ENCODE assay signal across 8 mouse cellular contexts in the genomic region with DNA sequence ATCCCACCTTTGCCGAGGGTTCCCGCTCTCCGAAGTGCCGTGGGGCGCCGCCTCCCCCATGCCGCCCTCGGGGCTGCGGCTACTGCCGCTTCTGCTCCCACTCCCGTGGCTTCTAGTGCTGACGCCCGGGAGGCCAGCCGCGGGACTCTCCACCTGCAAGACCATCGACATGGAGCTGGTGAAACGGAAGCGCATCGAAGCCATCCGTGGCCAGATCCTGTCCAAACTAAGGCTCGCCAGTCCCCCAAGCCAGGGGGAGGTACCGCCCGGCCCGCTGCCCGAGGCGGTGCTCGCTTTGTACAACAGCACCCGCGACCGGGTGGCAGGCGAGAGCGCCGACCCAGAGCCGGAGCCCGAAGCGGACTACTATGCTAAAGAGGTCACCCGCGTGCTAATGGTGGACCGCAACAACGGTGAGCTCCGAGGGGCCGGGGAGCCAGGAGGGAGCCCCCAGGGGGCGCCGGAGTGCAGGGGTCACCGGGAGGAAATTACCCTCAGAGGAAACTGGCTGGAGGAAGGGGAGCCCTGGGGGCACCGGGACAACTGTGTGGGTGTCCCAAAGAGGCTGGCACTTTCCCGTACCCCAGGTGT. TPM values are rescaled to one million over a fixed set of nuclear protein-coding genes. Genes with fewer than 3 reads are reported as not detected.
DNase-seq lines count a peak whose midpoint lies in the region; ATAC-seq and TF ChIP-seq lines count a peak whose summit lies in the region.

No protein-coding gene starts in this region.

- H3K9me3 ChIP-seq in embryonic facial prominence, embryonic 12.5 days = 0 out of 2 replicates have a peak, but pooled peaks cover 4% of the 10 kb centered on the region
- no peaks in the 10 kb centered on the region; the same call in 1 of the 2 replicates for H3K9me3 ChIP-seq in limb, embryonic 12.5 days
- no peaks in the 10 kb centered on the region for H3K9me3 ChIP-seq in midbrain, embryonic 15.5 days

- H3K36me3 ChIP-seq in kidney, adult 2 months (ENCODE audit: control insufficient read depth, insufficient read depth, low read length) = no peaks in the 10 kb centered on the region
- H3K36me3 ChIP-seq in embryonic facial prominence, embryonic 12.5 days = 0 out of 2 replicates have a peak, but pooled peaks cover 2% of the 10 kb centered on the region
- H3K36me3 ChIP-seq in limb, embryonic 12.5 days = no peaks in the 10 kb centered on the region
- H3K36me3 ChIP-seq in midbrain, embryonic 15.5 days (replicated peaks) = no peaks in the 10 kb centered on the region

- no peak for ATAC-seq in embryonic facial prominence, embryonic 12.5 days (ENCODE audit: insufficient number of reproducible peaks, insufficient read depth, low FRiP score, low TSS enrichment)
- no peak for ATAC-seq in limb, embryonic 12.5 days (ENCODE audit: insufficient number of reproducible peaks, insufficient read depth, low FRiP score, low TSS enrichment, low read depth)
- no peak for ATAC-seq in midbrain, embryonic 15.5 days (replicated peaks)

- DNase-seq in kidney, adult 2 months = peak; percentile 51
- DNase-seq in kidney, adult 8-10 months = no peak
- DNase-seq in heart, postnatal 10 days = peak; percentile 77 to 78
- peak; percentile 75 for DNase-seq in testis, postnatal 14 days (ENCODE audit: low spot score)
- DNase-seq in left cerebral cortex, postnatal 25 days (ENCODE audit: low spot score in 2 of 2) = no peak

- H3K4me1 ChIP-seq in kidney, adult 2 months (ENCODE audit: control insufficient read depth, insufficient read depth, low read length) = peaks cover 7% of the 10 kb centered on the region; the same call in 1 of the 2 replicates
- H3K4me1 ChIP-seq in embryonic facial prominence, embryonic 12.5 days = peaks cover 21% of the 10 kb centered on the region
- H3K4me1 ChIP-seq in limb, embryonic 12.5 days (replicated peaks) = peaks cover 36% of the 10 kb centered on the region
- H3K4me1 ChIP-seq in midbrain, embryonic 15.5 days = peaks cover 33% of the 10 kb centered on the region

- TF ChIP-seq CTCF in kidney, adult 2 months (conservative IDR thresholded peaks at IDR 0.05; ENCODE audit: insufficient read depth, insufficient read length, low read depth, low read length) = no peak

- intact Hi-C loops in heart, postnatal 10 days (cut with DNase I) = loop anchor here (5.0 kb wide), 1 partner anchor 114 kb away; no protein-coding TSS in a partner anchor
- intact Hi-C loops in left cerebral cortex, postnatal 25 days (cut with DNase I) = loop anchor here (2.0 kb wide), 1 partner anchor 19 kb away; no protein-coding TSS in a partner anchor

- peak overlapping the region; percentile 54 for H3K9ac ChIP-seq in embryonic facial prominence, embryonic 12.5 days
- peak overlapping the region; percentile 63 for H3K9ac ChIP-seq in limb, embryonic 12.5 days (replicated peaks)
- H3K9ac ChIP-seq in midbrain, embryonic 15.5 days = peak overlapping the region; percentile 39

- H3K4me2 ChIP-seq in embryonic facial prominence, embryonic 12.5 days (replicated peaks) = peak overlapping the region; percentile 78
- H3K4me2 ChIP-seq in limb, embryonic 12.5 days = peak overlapping the region; percentile 87
- peak overlapping the region; percentile 67 for H3K4me2 ChIP-seq in midbrain, embryonic 15.5 days

- peak overlapping the region; percentile 51; the same call in 1 of the 2 replicates for H3K27ac ChIP-seq in kidney, adult 2 months (ENCODE audit: insufficient read depth, low read depth, low read length)
- H3K27ac ChIP-seq in embryonic facial prominence, embryonic 12.5 days = peak overlapping the region; percentile 55; the same call in 1 of the 2 replicates
- H3K27ac ChIP-seq in limb, embryonic 12.5 days = peak overlapping the region; percentile 23; the same call in 1 of the 2 replicates
- H3K27ac ChIP-seq in midbrain, embryonic 15.5 days = no peak overlapping the region

- TF ChIP-seq POLR2A in kidney, adult 2 months (IDR thresholded peaks at IDR 0.05; ENCODE audit: low read depth, low read length) = no peak

- H3K27me3 ChIP-seq in kidney, adult 2 months (replicated peaks; ENCODE audit: control insufficient read depth, insufficient read depth, low read length) = no peaks in the 10 kb centered on the region
- H3K27me3 ChIP-seq in embryonic facial prominence, embryonic 12.5 days = peaks cover 54% of the 10 kb centered on the region
- H3K27me3 ChIP-seq in limb, embryonic 12.5 days = peaks cover 72% of the 10 kb centered on the region
- H3K27me3 ChIP-seq in midbrain, embryonic 15.5 days (replicated peaks) = peaks cover 59% of the 10 kb centered on the region

- WGBS in kidney, adult 2 months = under 1% methylated on average over 47 of the region's 47 CpGs
- under 1% methylated on average over 47 of the region's 47 CpGs for WGBS in embryonic facial prominence, embryonic 12.5 days
- under 1% methylated on average over 47 of the region's 47 CpGs for WGBS in limb, embryonic 12.5 days
- under 1% methylated on average over 47 of the region's 47 CpGs for WGBS in midbrain, embryonic 15.5 days

- peak overlapping the region; percentile 84 for H3K4me3 ChIP-seq in kidney, adult 2 months (ENCODE audit: insufficient read depth, low read depth, low read length)
- H3K4me3 ChIP-seq in embryonic facial prominence, embryonic 12.5 days = peak overlapping the region; percentile 57
- H3K4me3 ChIP-seq in limb, embryonic 12.5 days (replicated peaks) = peak overlapping the region; percentile 67
- H3K4me3 ChIP-seq in midbrain, embryonic 15.5 days = peak overlapping the region; percentile 39

RNA-seq across cellular contexts. Expression of a gene that starts 1.1 kb away (rescaled TPM):
- 18.9 and 24.5 TPM in 2 replicates for polyA plus RNA-seq in kidney, adult 2 months (2012; rRNA removed)
- polyA plus RNA-seq in embryonic facial prominence, embryonic 12.5 days (2016; fragmentation: Nextera tagmentation; extraction: Ambion mirVana) = 2.5 and 3.6 TPM in 2 replicates
- 10 to 100 TPM; 43.6 to 45.5 TPM for total RNA-seq in heart, postnatal 10 days (2021)
- polyA plus RNA-seq in limb, embryonic 12.5 days (2016; fragmentation: Nextera tagmentation; extraction: Ambion mirVana) = 1.6 and 2.2 TPM in 2 replicates
- 0.56 and 1.0 TPM in 2 replicates for polyA plus RNA-seq in midbrain, embryonic 15.5 days (2015; fragmentation: Nextera tagmentation; extraction: Ambion mirVana)
- 1 to 10 TPM; 9.3 to 9.4 TPM for total RNA-seq in left cerebral cortex, postnatal 25 days (2021)

RNA-seq across cellular contexts. Expression of a gene that starts 7.3 kb away (rescaled TPM):
- polyA plus RNA-seq in kidney, adult 2 months (2012; rRNA removed) = 63.1 and 70.4 TPM in 2 replicates
- 27.8 and 28.7 TPM in 2 replicates for polyA plus RNA-seq in embryonic facial prominence, embryonic 12.5 days (2016; fragmentation: Nextera tagmentation; extraction: Ambion mirVana)
- total RNA-seq in heart, postnatal 10 days (2021) = 10 to 100 TPM; 12.3 to 14.3 TPM
- polyA plus RNA-seq in limb, embryonic 12.5 days (2016; fragmentation: Nextera tagmentation; extraction: Ambion mirVana) = 30.4 and 30.5 TPM in 2 replicates
- polyA plus RNA-seq in midbrain, embryonic 15.5 days (2015; fragmentation: Nextera tagmentation; extraction: Ambion mirVana) = 47.3 and 50.9 TPM in 2 replicates
- 10 to 100 TPM; 23.5 to 24.9 TPM for total RNA-seq in left cerebral cortex, postnatal 25 days (2021)

RNA-seq across cellular contexts. Expression of a gene that starts 12.9 kb away (rescaled TPM):
- polyA plus RNA-seq in kidney, adult 2 months (2012; rRNA removed) = 0.27 and 0.48 TPM in 2 replicates
- 3.7 and 3.8 TPM in 2 replicates for polyA plus RNA-seq in embryonic facial prominence, embryonic 12.5 days (2016; fragmentation: Nextera tagmentation; extraction: Ambion mirVana)
- total RNA-seq in heart, postnatal 10 days (2021) = not detected
- 2.7 and 3.1 TPM in 2 replicates for polyA plus RNA-seq in limb, embryonic 12.5 days (2016; fragmentation: Nextera tagmentation; extraction: Ambion mirVana)
- 53.5 and 54.0 TPM in 2 replicates for polyA plus RNA-seq in midbrain, embryonic 15.5 days (2015; fragmentation: Nextera tagmentation; extraction: Ambion mirVana)
- total RNA-seq in left cerebral cortex, postnatal 25 days (2021) = 10 to 100 TPM; 33.1 to 36.3 TPM

RNA-seq across cellular contexts. Expression of a gene that starts 28.9 kb away (rescaled TPM):
- polyA plus RNA-seq in kidney, adult 2 months (2012; rRNA removed) = 64.9 and 70.1 TPM in 2 replicates
- polyA plus RNA-seq in embryonic facial prominence, embryonic 12.5 days (2016; fragmentation: Nextera tagmentation; extraction: Ambion mirVana) = 75.6 and 80.6 TPM in 2 replicates
- 10 to 100 TPM; 17.9 to 20.6 TPM for total RNA-seq in heart, postnatal 10 days (2021)
- 74.1 and 74.2 TPM in 2 replicates for polyA plus RNA-seq in limb, embryonic 12.5 days (2016; fragmentation: Nextera tagmentation; extraction: Ambion mirVana)
- polyA plus RNA-seq in midbrain, embryonic 15.5 days (2015; fragmentation: Nextera tagmentation; extraction: Ambion mirVana) = 41.0 and 44.9 TPM in 2 replicates
- total RNA-seq in left cerebral cortex, postnatal 25 days (2021) = 10 to 100 TPM; 24.0 to 24.4 TPM

RNA-seq across cellular contexts. Expression of a gene that starts 29.1 kb away (rescaled TPM):
- 675 and 763 TPM in 2 replicates for polyA plus RNA-seq in kidney, adult 2 months (2012; rRNA removed)
- 59.2 and 63.6 TPM in 2 replicates for polyA plus RNA-seq in embryonic facial prominence, embryonic 12.5 days (2016; fragmentation: Nextera tagmentation; extraction: Ambion mirVana)
- total RNA-seq in heart, postnatal 10 days (2021) = 100 to 1,000 TPM in 1 of 2 experiments, 10 to 100 TPM in 1; 94.3 to 104 TPM
- polyA plus RNA-seq in limb, embryonic 12.5 days (2016; fragmentation: Nextera tagmentation; extraction: Ambion mirVana) = 57.5 and 61.3 TPM in 2 replicates
- 42.7 and 43.5 TPM in 2 replicates for polyA plus RNA-seq in midbrain, embryonic 15.5 days (2015; fragmentation: Nextera tagmentation; extraction: Ambion mirVana)
- total RNA-seq in left cerebral cortex, postnatal 25 days (2021) = 10 to 100 TPM; 31.8 to 33.8 TPM

Comparison
In these comparisons a context has a peak if more than half of its experiments do, and no peak if none do; other contexts are left out.
1. DNase-seq: peak in kidney, adult 2 months (single experiment), heart, postnatal 10 days (2 of 2) and testis, postnatal 14 days (single experiment); none in kidney, adult 8-10 months (0 of 2) and left cerebral cortex, postnatal 25 days (0 of 2).
2. RNA of a gene that starts 12.9 kb away (polyA plus RNA-seq): 53.5 to 54.0 TPM in midbrain, embryonic 15.5 days; 3.7 to 3.8 TPM in embryonic facial prominence, embryonic 12.5 days, 2.7 to 3.1 TPM in limb, embryonic 12.5 days and 0.27 to 0.48 TPM in kidney, adult 2 months; every median in the first group is over 10 times any median in the second.
3. Peak in every context shown above with its lines, with median percentiles within 50 percentile points of each other: H3K4me3 ChIP-seq, H3K4me2 ChIP-seq and H3K9ac ChIP-seq.